Mouse (Mus musculus) left cerebral cortex, adult 9 months (tissue): ENCODE data around the gene Hipk1.

Experiments
- DNase-seq, 2 experiments: peaks; one replicate each; pipeline ENCODE4 v3.0.0; 2022; ENCODE audit warnings: low spot score in 2 of 2

Gene Hipk1

DNA sequence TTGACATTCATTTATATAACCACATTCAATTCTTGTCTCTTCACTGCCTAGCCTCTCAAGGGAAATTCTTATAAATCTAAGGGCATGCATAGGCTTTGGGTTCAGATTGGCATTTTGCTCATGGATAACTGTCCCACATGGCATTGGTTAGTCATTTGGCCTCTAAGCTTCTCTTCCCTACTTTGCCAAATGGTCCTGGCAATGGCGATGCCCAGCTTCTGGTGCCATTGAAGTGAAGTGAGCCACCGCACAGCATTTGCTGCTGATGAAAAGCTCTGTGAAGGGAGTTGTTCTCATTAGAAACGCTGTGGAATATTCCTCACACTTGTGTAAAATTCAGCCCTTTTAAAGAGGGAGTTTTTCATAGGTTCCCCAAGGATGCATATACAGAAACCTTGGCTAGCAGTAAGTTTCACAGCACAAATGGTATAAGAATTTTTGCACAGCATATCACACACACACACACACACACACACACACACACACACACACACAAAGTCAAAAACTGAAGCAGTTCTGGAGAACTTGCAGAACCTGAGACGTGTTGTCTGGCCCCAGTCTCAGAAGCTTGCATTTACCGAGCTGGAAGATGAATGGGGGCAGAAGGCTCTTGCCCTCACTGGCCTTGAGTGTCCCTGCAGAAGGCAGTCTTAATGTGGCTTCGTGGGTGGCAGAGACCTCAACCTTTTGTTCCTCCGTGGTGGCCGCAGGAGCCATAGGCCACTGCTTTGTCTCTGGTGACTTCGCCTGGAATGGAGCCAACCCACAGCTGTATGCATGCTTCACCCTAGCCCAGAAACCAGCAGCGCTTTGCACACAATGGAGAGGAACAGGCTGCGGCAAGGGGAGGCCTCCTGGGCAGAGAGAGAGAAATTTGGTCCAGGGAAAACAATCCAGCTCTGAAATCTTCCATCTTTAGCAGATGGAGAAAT lies 75.3 kb downstream of the Hipk1 start:
- no peak for DNase-seq

DNA sequence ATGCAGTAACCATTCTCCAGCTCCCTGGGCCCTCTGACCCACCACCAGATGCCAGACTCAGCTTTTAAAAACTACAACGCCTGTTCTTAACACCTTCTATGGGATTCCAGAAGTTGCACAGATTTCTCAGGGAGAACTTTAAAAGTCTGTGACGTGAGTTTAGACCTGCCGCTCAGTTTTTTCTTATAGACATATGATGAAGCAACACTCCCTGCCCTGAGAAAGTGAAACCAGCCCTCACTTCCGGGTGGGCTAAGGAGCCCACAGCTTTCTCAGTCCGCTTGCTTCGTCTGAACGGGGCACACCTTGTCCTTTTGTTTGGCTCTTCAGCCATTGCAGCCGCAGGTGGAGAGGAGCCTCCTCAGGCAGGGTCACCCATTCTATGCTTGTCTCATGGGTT lies 76.4 kb downstream of the Hipk1 start:
- no peak for DNase-seq

DNA sequence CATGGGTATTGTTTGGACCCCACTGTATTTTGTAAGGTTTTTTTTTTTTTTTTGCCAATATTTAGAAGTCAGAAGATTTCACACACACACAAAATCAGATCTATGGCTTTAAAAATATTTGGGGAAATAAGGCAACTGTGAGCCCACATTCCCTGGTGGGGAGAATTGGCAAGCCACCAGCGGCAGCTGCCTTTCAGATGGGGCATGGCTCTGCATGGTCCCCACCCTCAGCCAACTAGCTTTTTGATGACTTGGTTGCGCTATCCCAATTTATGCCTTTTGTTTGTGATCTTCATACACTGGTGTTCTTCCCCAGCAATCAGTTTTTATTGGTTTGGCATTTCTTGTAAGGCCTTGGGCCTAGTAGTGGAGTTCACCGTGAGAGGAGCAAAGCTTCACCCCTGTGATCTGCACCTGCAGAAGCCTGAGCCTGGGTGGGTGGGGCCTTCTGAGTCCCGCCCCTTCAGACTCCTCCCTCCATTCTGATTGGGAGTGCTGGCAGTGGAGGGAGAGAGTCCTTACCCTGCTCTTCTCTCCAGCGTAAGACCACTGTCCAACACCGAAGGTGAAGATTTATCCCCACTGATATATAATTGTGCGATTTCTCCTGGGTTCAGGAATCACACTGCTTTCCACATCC lies 77.0 kb downstream of the Hipk1 start:
- no peak for DNase-seq

DNA sequence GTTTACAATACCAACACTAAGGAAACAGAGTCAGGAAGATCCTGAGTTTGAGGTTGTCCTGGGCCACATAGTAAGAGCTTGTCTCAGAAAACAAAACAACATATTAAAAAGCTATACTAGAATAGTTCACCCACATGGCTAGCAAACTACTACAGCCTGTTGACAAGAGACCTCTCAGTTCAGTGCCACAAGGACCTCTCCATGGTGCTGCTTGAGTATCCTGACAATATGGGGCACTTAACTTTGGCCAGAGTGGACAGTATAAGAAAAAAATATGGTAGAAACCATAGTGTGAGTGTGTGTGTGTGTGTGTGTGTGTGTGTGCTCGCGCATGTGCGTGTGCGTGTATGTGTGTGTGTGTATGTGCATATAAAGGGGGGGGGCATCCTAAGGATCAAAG lies 79.2 kb downstream of the Hipk1 start:
- DNase-seq, result no peak

DNA sequence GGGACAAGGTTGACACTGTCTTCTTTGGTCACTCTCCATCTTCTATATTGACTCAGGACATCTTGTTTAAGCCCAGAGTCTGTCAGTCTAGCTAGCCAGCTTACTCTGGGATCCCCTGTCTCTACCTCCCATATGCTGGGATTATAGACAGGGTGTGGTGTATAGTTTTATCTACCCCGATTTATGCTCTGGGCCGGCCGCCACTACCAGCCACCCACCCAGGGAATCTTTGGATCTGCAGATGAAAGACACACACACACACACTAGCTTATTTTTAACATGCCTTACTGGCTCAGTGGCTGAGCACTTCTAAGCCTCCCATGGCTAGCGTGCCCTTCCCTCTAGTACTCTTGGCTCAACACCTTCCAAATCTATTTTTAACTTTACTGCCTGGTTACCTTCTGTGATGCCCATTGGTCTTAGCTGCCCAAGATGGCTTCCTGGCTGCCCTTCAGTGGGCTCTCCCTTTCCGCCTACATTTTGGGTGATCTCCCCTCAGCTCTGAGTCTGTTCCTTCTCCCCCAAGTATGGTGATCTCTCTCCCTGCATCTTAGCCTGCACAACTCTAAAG lies 81.8 kb downstream of the Hipk1 start:
- no peak for DNase-seq

DNA sequence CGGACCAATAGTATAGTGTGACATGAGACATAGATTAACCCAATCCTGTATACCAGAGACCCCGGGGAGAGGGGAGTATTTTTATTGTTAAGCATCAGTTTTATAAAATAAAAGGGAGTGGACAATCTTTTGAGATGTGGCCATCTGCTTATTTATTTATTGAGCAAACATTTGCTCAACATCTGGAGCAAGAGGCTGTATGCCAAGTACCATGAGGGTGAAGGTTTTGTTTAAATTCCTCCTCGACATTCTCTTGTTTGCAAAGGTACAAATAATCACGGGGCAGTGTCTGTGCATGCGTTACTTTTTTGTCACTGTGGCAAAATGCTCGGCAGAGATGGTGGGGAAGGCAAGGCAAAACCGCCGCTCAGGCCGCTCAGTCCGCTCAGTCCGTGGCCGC lies 85.9 kb downstream of the Hipk1 start:
- DNase-seq, result no peak

DNA sequence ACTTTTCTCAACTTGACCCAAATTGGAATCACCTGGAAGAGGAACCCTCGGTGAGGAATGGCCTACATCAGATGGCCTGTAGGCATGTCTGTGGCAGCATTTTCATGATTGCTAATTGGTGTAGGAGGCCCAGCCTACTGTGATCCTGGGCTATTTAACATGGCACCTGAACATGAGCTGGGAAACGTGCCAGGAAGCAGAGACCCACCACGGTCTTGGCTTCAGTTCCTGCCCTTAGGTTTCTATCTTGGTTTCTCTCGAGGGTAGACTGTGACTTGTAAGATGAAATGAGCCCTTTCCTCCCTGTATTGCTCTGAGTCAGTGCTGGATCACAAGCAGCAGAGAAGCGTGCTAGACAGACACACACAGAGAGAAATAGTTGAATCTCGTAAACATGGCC lies 86.7 kb downstream of the Hipk1 start:
- no peak for DNase-seq

DNA sequence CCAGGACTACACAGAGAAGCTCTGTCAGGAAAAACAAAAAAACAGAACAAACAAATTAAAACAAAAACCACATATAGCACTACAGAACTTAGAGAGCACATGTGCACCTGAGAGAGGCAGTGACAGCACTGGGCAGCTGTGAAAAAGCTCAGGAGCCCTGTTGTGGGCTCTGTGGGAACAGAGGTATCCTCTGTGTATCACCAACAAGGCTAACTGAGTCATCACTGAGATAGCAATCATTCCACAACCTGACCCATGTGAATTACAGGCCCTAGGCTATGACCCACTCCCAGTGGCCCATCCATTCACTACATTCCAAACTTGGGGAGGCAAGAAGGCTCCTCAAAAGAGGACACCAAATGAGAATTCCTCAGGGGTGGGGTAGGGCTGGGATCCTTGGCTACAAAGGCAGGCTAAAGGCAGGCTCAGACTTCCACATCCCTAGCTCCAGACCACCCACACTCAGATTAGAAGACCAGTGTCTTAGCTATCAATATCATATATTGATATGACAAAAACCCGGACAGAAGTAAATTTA lies 94.9 kb downstream of the Hipk1 start:
- no peak for DNase-seq

DNA sequence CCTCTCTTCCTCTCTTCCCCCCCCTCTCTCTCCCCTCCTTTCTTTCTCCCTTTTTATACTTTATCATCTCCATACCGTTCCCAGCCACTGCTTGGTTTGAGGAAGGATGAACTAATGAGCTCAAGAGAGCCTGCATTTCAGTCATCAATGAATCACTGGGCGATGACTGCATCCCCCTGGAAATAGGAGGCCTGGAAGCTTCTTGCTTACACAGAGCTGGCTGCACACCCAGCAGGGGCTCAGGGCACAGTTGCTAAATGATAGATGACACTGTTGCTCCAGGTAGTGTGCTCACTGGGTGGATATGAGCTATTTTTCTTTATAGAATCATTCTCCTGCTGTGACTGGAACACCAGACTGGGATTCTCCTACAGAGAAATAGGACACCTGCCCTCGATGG lies 95.8 kb downstream of the Hipk1 start:
- no peak for DNase-seq

DNA sequence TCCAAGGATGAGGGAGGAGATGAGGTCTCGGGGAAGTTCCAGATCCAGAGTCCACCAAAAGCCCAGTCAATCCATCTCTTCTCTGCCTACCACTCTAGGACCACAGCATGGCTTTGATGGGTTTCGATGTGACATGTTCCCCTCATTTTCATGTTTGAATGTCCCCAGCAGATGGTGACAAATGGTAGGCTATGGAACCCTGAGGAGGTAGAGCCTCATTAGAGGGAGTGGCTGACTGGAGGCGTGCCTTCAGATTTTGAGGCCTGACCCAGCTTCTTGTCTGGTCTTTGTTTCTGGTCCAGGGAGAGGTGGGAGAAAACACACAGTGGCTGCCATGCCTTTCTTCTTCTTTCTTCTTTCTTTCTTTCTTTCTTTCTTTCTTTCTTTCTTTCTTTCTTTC lies 100.9 kb downstream of the Hipk1 start:
- no peak for DNase-seq
